Mouse (Mus musculus) neural tube, embryonic 15.5 days (tissue): ENCODE results near the gene Adcy5. TPM values are rescaled to one million over a fixed set of nuclear protein-coding genes. Genes with fewer than 3 reads are reported as not detected.

ENCODE experiments used
- ATAC-seq: fragments of 200-750 bp; cut with Nextera tagmentation; 2 replicates; pipeline ENCODE4 v1.8.0; 2017; ENCODE audit warnings: mild to moderate bottlenecking, moderate TSS enrichment, moderate library complexity; ENCODE audit not compliant: low FRiP score
- H3K27ac ChIP-seq: fragments of 300-500 bp; sonication (generic); replicated peaks from 2 replicates; pipeline ENCODE4 v1.5.1; 2015; ENCODE audit warnings: mild to moderate bottlenecking, inconsistent platforms
- H3K27me3 ChIP-seq: fragments of 300-500 bp; sonication (generic); replicated peaks from 2 replicates; pipeline ENCODE4 v1.6.1; 2015; ENCODE audit warnings: inconsistent platforms
- H3K36me3 ChIP-seq: fragments of 300-500 bp; sonication (generic); 2 replicates; pipeline ENCODE4 v1.6.1; 2015; ENCODE audit warnings: inconsistent platforms
- H3K4me1 ChIP-seq: fragments of 300-500 bp; sonication (generic); 2 replicates; pipeline ENCODE4 v1.6.1; 2015; ENCODE audit warnings: inconsistent platforms
- H3K4me2 ChIP-seq: fragments of 300-500 bp; sonication (generic); 2 replicates; pipeline ENCODE4 v1.6.1; 2015; ENCODE audit warnings: inconsistent platforms, mild to moderate bottlenecking, moderate library complexity
- H3K4me3 ChIP-seq: fragments of 300-500 bp; sonication (generic); replicated peaks from 2 replicates; pipeline ENCODE4 v1.5.1; 2015; ENCODE audit warnings: mild to moderate bottlenecking, inconsistent platforms
- H3K9ac ChIP-seq: fragments of 300-500 bp; sonication (generic); replicated peaks from 2 replicates; pipeline ENCODE4 v1.6.1; 2015; ENCODE audit warnings: mild to moderate bottlenecking, inconsistent platforms
- H3K9me3 ChIP-seq: fragments of 300-500 bp; sonication (generic); replicated peaks from 2 replicates; pipeline ENCODE4 v1.6.1; 2016; ENCODE audit warnings: inconsistent platforms
- WGBS: fragments of 180-500 bp; shearing (Covaris S2); methylation state at CpG from one replicate; pipeline ENCODE4 v1.1.7; 2015; ENCODE audit warnings: mixed read lengths; 5-methylcytosine and 5-hydroxymethylcytosine counted together
- polyA plus RNA-seq: library from polyadenylated mRNA; unstranded; fragments of >200 nt; fragmentation: Nextera tagmentation; extraction: Ambion mirVana; gene quantifications from 2 replicates; pipeline ENCODE4 v1.2.1, GENCODE M21; 2015

Adcy5 gene
- polyA plus RNA-seq, 1 experiment from 2014 or later: 6.1 TPM

GRCm38 (mm10) chr16:35271572-35271971, 116.9 kb downstream of the Adcy5 start:
- no peaks in the 10 kb centered on the region for H3K27me3 ChIP-seq
- ATAC-seq: no peak
- H3K4me1 ChIP-seq: peaks cover 9% of the 10 kb centered on the region
- no peak overlapping the region for H3K4me2 ChIP-seq
- WGBS: 42% methylated on average over 4 of the region's 4 CpGs
- H3K36me3 ChIP-seq: peaks cover 5% of the 10 kb centered on the region; the same call in 1 of the 2 replicates
- no peak overlapping the region for H3K4me3 ChIP-seq
- no peak overlapping the region for H3K9ac ChIP-seq
- H3K9me3 ChIP-seq: no peaks in the 10 kb centered on the region
- no peak overlapping the region for H3K27ac ChIP-seq

- H3K9me3 ChIP-seq: no peaks in the 10 kb centered on the region
Measured at GRCm38 (mm10) chr16:35272417-35272816, 117.7 kb downstream of the Adcy5 start.

GRCm38 (mm10) chr16:35278166-35278565, 123.5 kb downstream of the Adcy5 start:
- no peak for ATAC-seq
- H3K4me3 ChIP-seq: no peak overlapping the region
- no peaks in the 10 kb centered on the region for H3K9me3 ChIP-seq
- H3K36me3 ChIP-seq: peaks cover 21% of the 10 kb centered on the region
- no peaks in the 10 kb centered on the region for H3K27me3 ChIP-seq
- 77% methylated on average over 6 of the region's 6 CpGs for WGBS
- H3K4me2 ChIP-seq: no peak overlapping the region
- no peak overlapping the region for H3K9ac ChIP-seq
- H3K27ac ChIP-seq: no peak overlapping the region
- peaks cover 6% of the 10 kb centered on the region for H3K4me1 ChIP-seq

More at GRCm38 (mm10) chr16:35272417-35272816, 117.7 kb downstream of the Adcy5 start:
- H3K27me3 ChIP-seq: no peaks in the 10 kb centered on the region
- no peak overlapping the region for H3K9ac ChIP-seq
- no peak for ATAC-seq
- peaks cover 5% of the 10 kb centered on the region; the same call in 1 of the 2 replicates for H3K36me3 ChIP-seq
- 50% methylated on average over 4 of the region's 4 CpGs for WGBS
- H3K4me2 ChIP-seq: no peak overlapping the region
- H3K4me3 ChIP-seq: no peak overlapping the region
- no peak overlapping the region for H3K27ac ChIP-seq
- H3K4me1 ChIP-seq: peaks cover 9% of the 10 kb centered on the region

- Histone ChIP-seq H3K27me3 (no peaks in the 10 kb centered on the region), H3K4me2 (no peak overlapping the region), H3K4me1 (no peaks in the 10 kb centered on the region), H3K27ac (no peak overlapping the region), H3K4me3 (no peak overlapping the region), H3K9ac (no peak overlapping the region), H3K9me3 (no peaks in the 10 kb centered on the region), H3K36me3 (peaks cover 44% of the 10 kb centered on the region)
- ATAC-seq: no peak
- WGBS: 86% methylated on average over 2 of the region's 2 CpGs
Measured at GRCm38 (mm10) chr16:35282456-35282855, 127.8 kb downstream of the Adcy5 start.

- Histone ChIP-seq H3K9me3 (no peaks in the 10 kb centered on the region), H3K4me2 (no peak overlapping the region), H3K36me3 (peaks cover 33% of the 10 kb centered on the region), H3K4me3 (no peak overlapping the region), H3K4me1 (no peaks in the 10 kb centered on the region), H3K27ac (no peak overlapping the region), H3K9ac (no peak overlapping the region), H3K27me3 (no peaks in the 10 kb centered on the region)
- 79% methylated on average over 9 of the region's 9 CpGs for WGBS
- ATAC-seq: no peak
Measured at GRCm38 (mm10) chr16:35285821-35286220, 131.1 kb downstream of the Adcy5 start.

GRCm38 (mm10) chr16:35287244-35287643, 132.6 kb downstream of the Adcy5 start:
- Histone ChIP-seq H3K9ac (no peak overlapping the region), H3K36me3 (peaks cover 33% of the 10 kb centered on the region), H3K4me3 (no peak overlapping the region), H3K27me3 (no peaks in the 10 kb centered on the region), H3K4me2 (no peak overlapping the region), H3K4me1 (no peaks in the 10 kb centered on the region), H3K9me3 (no peaks in the 10 kb centered on the region), H3K27ac (no peak overlapping the region)
- no peak for ATAC-seq
- 89% methylated on average over 5 of the region's 5 CpGs for WGBS

- H3K9ac ChIP-seq: no peak overlapping the region
- ATAC-seq: no peak
- H3K36me3 ChIP-seq: peaks cover 40% of the 10 kb centered on the region
- 87% methylated on average over 5 of the region's 5 CpGs for WGBS
- no peak overlapping the region for H3K4me3 ChIP-seq
- no peaks in the 10 kb centered on the region for H3K27me3 ChIP-seq
- no peaks in the 10 kb centered on the region for H3K9me3 ChIP-seq
- no peak overlapping the region for H3K27ac ChIP-seq
- no peak overlapping the region for H3K4me2 ChIP-seq
- no peaks in the 10 kb centered on the region for H3K4me1 ChIP-seq
Measured at GRCm38 (mm10) chr16:35297786-35298185, 143.1 kb downstream of the Adcy5 start.

- H3K4me3 ChIP-seq: no peak overlapping the region
- no peak for ATAC-seq
- no peaks in the 10 kb centered on the region for H3K27me3 ChIP-seq
- no peaks in the 10 kb centered on the region for H3K4me1 ChIP-seq
- H3K9me3 ChIP-seq: no peaks in the 10 kb centered on the region
- no peak overlapping the region for H3K9ac ChIP-seq
- no peak overlapping the region for H3K27ac ChIP-seq
- H3K4me2 ChIP-seq: no peak overlapping the region
- peaks cover 39% of the 10 kb centered on the region for H3K36me3 ChIP-seq
- 90% methylated on average over 6 of the region's 6 CpGs for WGBS
Measured at GRCm38 (mm10) chr16:35300156-35300555, 145.5 kb downstream of the Adcy5 start.

GRCm38 (mm10) chr16:35302441-35303280, 148.0 kb downstream of the Adcy5 start:
- Histone ChIP-seq H3K27me3 (no peaks in the 10 kb centered on the region), H3K36me3 (peaks cover 49% of the 10 kb centered on the region), H3K4me3 (no peak overlapping the region), H3K27ac (no peak overlapping the region), H3K9me3 (no peaks in the 10 kb centered on the region), H3K4me2 (no peak overlapping the region), H3K4me1 (no peaks in the 10 kb centered on the region), H3K9ac (no peak overlapping the region)
- ATAC-seq: no peak
- 50% methylated on average over 7 of the region's 7 CpGs for WGBS

GRCm38 (mm10) chr16:35303721-35304120, 149.0 kb downstream of the Adcy5 start:
- H3K9ac ChIP-seq: no peak overlapping the region
- H3K4me3 ChIP-seq: no peak overlapping the region
- H3K9me3 ChIP-seq: no peaks in the 10 kb centered on the region
- no peak overlapping the region for H3K4me2 ChIP-seq
- peaks cover 42% of the 10 kb centered on the region for H3K36me3 ChIP-seq
- no peak for ATAC-seq
- no peaks in the 10 kb centered on the region for H3K4me1 ChIP-seq
- 91% methylated on average over 6 of the region's 6 CpGs for WGBS
- no peak overlapping the region for H3K27ac ChIP-seq
- H3K27me3 ChIP-seq: no peaks in the 10 kb centered on the region

- Histone ChIP-seq H3K4me2 (no peak overlapping the region), H3K27me3 (no peaks in the 10 kb centered on the region), H3K9me3 (no peaks in the 10 kb centered on the region), H3K4me3 (no peak overlapping the region), H3K36me3 (peaks cover 37% of the 10 kb centered on the region), H3K27ac (no peak overlapping the region), H3K9ac (no peak overlapping the region), H3K4me1 (no peaks in the 10 kb centered on the region)
- ATAC-seq: no peak
- 89% methylated on average over 5 of the region's 5 CpGs for WGBS
Measured at GRCm38 (mm10) chr16:35304416-35304815, 149.7 kb downstream of the Adcy5 start.

GRCm38 (mm10) chr16:35305226-35305625, 150.5 kb downstream of the Adcy5 start:
- no peak overlapping the region for H3K4me2 ChIP-seq
- no peak overlapping the region for H3K27ac ChIP-seq
- no peak overlapping the region for H3K4me3 ChIP-seq
- H3K9me3 ChIP-seq: no peaks in the 10 kb centered on the region
- peaks cover 30% of the 10 kb centered on the region for H3K36me3 ChIP-seq
- WGBS: 90% methylated on average over 7 of the region's 7 CpGs
- no peaks in the 10 kb centered on the region for H3K27me3 ChIP-seq
- no peak overlapping the region for H3K9ac ChIP-seq
- no peaks in the 10 kb centered on the region for H3K4me1 ChIP-seq
- ATAC-seq: no peak
